Mouse (Mus musculus): ENCODE results near the gene Lsm10.
A peak's percentile ranks its signal among the peaks of the same experiment; 100 is the strongest.

The Lsm10 gene

GRCm38 (mm10) chr4:126096464-126097111, at the start of gene Lsm10:
Gene Lsm10, plus strand, starts transcription at chr4:126096623.
- ATAC-seq (ENCODE audit: low TSS enrichment), result peak; percentile 99

GRCm38 (mm10) chr4:126046851-126047585, 49.4 kb upstream of the Lsm10 start, which contains the start of gene Mrps15:
Gene Mrps15, plus strand, starts transcription at chr4:126046925.
- peak; percentile 98 for ATAC-seq (ENCODE audit: low TSS enrichment)

DNA sequence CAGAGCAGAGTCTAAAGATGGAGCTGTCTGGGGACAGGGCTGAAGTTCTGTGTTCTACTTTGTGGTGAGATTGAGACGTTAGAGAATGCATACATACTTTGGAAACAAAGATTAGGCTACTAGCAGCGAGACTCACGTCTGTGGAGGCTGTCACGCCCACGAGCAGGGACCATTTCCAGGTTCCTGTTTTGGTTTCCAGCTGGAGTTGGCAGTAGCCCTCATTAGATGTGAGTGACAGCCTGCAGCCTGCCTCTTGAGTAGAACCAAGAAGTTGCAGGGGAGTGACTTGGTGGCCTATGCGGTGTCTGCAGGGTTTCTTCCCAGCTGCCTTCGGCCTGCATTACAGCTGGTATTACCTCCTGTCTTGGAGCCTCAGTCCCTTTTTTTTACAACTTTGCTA, 44.8 kb upstream of the Lsm10 start:
- ATAC-seq (ENCODE audit: low TSS enrichment), result peak; percentile 45

DNA sequence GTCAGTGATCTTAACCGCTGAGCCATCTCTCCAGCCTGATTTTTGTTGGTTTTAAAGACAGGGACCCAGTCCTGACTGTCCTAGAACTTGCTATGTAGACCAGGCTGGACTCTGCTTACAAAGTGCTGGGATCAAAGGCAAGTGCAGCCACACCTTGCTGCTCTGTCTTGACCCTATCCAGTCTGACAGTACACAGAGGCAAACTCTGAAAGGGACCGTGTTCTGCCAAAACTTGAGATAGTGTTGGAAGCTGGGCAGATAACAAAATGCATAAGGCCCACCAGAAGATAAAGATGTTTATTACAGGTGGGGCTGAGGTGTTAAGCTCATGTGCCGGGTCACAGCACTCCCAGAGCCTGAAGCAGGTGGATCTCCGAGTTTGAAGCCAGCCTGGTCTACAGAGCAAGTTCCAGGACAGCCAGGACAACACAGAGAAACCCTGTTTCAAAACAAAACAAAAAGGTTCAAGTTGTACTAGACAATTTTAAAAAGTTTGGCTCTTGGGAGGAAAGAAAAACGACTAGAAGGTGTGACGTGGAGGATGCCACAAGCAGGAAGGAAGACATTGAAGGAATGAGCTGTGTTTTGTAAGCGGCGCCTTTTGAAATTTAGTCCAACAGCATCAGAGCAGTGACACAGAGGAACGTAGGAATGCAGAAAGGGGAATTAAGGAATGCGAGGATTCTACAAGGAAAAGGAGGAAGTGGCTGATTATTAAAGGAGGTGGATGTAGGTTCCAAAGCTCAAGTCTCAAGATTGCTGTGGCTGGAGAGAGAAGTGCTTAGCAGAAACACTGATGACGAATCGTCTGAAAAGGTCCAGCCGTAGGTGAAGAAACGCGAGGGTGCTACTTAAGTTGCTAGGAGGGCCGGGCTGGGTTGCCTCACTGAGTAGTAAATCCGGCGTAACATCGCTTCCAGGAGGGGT, 39.0 kb upstream of the Lsm10 start:
- ATAC-seq (ENCODE audit: low TSS enrichment), result no peak

DNA sequence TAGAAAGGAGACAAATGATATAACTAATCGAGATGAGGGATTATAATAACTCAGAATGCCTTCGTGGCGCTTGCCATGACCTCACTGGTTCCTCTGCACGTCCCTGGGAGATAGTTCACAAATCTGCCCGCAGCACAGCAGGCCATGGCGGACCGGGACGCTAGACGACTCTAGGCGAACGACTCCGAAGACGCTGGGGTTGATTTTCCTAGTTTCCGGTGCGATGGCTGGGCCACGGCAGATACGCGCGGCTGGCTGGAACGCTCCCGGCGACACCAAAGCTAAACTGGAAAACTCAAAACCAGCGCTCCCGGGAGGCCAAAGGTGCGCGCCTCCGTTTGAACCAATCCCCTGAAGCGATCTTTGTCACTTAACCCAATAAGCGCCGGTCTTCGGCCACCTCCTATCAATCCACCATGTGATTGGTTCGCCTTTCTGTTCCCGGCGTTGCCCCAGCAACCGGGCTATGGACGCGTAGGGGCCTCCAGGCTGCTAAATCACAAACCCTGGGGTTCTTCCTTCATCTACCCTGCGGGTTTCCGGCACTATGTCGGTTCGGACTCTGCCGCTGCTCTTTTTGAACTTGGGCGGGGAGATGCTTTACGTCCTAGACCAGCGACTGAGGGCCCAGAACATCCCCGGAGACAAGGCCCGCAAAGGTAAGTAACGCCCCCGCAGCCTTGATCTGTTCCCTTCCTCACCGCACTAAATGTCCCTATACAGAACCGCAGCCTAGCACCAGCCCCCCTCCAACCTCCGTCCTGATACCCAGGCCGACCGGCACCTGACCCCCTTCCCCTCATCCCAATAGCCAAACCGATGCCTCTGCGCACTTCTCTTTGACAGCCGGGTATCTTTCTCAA, 38.1 kb upstream of the Lsm10 start, which contains the start of gene Oscp1:
Oscp1 (plus strand) TSS at position 432 of the 863 bp plus-strand sequence.
- ATAC-seq (ENCODE audit: low TSS enrichment), result peak; percentile 93

DNA sequence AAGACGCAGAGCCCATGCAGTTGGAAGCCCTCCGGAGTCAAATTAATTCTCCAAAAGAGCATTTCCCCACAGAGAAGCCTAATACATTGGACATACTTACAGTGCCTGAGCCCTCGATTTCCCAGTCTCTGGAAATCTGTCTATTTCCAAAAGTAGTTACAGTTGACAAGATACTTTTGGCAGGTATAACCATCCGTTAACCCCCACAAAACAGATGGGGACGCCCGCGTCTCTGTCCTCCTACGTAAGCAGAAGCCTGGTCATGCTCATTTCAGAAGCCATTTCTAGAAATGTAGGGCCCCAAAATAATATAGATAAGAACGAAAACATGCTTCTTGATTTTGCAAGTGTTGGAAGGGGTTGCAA, 37.4 kb upstream of the Lsm10 start:
- ATAC-seq (ENCODE audit: low TSS enrichment), result peak; percentile 62

DNA sequence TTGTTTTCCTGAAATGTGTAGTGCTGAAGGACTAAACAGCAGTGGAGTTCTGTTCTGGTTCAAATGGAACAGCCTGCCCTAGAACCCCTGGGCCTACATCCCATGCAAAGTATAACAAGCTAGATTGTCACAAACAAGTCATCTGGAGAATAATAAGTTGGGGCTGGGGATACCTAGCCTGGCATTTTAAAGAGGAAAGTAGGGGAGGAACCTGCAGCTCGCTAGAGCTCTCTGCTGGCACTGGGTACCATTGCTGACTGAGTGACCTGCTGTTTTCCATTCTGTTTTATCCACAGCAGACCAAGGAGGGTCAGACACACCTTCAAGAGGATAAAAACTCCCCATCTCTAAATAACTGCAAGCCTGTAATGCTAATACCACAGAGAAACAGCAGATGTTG, 33.6 kb upstream of the Lsm10 start:
- ATAC-seq (ENCODE audit: low TSS enrichment), result no peak

DNA sequence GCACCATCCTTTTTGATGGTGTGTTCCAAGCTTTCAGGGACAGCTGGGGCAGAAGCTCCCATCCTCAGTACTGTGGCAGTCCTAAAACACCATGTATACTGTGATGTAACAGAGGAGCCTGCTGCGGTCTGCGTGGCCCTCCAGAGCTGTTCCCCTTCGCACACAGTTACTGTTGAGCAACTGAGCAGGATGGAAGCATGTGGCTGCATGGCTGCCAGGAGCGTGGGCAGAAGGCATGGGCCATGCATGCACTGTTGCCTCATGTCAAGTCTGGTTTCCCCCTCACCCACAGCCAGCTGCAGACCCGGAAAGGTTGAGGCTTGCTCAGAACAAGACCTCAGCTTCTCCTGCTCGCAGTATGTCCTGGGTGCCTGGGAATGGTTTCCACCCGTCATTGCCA, 31.2 kb upstream of the Lsm10 start:
- peak; percentile 42; the same call in 1 of the 2 replicates for ATAC-seq (ENCODE audit: low TSS enrichment)

GRCm38 (mm10) chr4:126067401-126068077, 28.9 kb upstream of the Lsm10 start:
- peak; percentile 41; the same call in 1 of the 2 replicates for ATAC-seq (ENCODE audit: low TSS enrichment)

DNA sequence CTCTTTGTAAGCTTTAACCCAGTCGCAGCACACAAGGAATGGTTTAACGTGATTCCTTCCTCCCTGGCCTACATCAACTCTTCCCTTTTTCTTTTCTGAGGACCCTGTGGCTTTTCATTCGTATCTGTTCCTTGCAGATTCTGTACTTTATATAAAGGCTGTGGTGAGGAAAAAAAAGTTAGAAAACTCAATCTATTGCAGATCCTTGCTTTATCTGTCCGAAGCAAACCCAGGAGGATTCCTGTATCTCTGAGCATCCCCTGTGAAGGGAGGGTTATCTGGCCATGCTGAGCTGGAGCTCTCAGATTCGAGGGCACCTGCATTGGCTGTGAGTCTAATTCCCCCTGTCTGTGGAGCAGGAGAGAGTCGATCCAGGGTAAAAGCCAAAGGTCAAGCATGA, 27.6 kb upstream of the Lsm10 start:
- ATAC-seq (ENCODE audit: low TSS enrichment), result no peak

GRCm38 (mm10) chr4:126077833-126078232, 18.6 kb upstream of the Lsm10 start:
- no peak for ATAC-seq (ENCODE audit: low TSS enrichment)

GRCm38 (mm10) chr4:126079266-126079665, 17.2 kb upstream of the Lsm10 start:
- no peak for ATAC-seq (ENCODE audit: low TSS enrichment)

- ATAC-seq (ENCODE audit: low TSS enrichment), result no peak
Observed at GRCm38 (mm10) chr4:126081601-126082000, 14.8 kb upstream of the Lsm10 start.

- no peak for ATAC-seq (ENCODE audit: low TSS enrichment)
Observed at GRCm38 (mm10) chr4:126083021-126083420, 13.4 kb upstream of the Lsm10 start.

DNA sequence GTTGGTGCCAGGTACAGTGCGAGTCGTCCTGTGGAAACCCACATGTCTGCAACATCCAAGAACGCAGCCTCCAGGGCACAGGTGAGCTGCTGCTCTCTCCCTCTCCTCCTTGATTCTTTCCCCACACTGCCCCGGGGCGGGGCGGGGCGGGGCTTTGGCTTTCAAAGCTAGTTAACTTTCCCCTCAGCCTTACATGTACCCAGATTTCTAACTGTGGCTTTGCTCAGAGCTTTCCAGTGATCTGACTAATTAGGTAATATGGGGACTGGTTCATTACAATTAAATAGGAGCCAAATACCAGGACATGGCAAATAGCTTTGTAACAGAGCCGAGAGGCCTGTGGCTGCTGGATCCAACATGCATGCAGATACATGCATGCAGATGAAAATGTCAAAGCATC, 12.0 kb upstream of the Lsm10 start:
- no peak for ATAC-seq (ENCODE audit: low TSS enrichment)

- ATAC-seq (ENCODE audit: low TSS enrichment), result peak; percentile 97
Observed at GRCm38 (mm10) chr4:126085996-126086576, 10.3 kb upstream of the Lsm10 start.

DNA sequence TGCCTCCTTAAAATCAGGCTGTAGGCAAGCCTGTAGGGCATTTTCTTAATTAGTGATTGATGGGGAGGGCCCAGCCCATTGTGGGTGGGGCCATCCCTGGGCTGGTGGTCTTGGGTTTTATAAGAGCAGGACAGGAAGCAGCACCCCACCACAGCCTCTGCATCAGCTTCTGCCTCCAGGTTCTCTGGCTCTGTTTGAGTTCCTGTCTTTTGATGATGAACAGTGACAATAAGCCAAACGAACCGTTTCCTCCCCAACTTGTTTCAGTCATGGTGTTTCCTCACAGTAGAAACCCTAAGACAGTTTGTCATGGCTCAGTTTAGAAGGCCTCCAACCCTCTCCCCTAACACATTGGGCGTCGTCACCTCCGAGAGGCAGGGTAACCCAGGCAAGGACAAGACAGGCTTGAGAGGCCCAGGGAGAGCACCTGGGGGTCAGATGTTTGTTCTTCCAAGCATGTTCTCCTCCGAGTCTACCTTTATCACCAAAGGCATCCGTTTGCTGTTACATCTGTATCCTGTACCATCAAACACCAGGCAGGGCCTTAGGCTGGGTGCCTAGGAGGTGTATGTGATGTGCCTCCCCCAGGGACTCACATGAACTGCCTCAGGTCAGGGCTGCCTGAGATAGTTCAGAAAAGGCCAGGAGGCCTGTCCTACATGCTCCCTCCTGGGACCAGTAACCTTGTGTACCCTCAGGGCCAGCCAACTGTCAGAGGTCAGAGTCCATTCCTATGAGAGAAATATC, 6.1 kb upstream of the Lsm10 start:
- ATAC-seq (ENCODE audit: low TSS enrichment), result no peak

DNA sequence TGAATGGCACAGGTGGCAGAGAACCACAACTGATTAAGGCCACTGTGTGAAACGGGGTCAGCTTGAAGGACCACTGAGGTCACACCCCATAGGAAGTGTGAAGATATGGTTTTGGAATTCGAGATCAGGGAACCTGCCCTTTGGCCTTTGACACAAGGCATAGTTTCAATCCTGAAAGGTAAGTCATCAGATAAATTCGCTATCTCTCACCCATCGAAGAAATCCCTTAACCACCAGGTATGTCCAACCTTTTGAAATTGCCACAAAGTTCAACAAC, 5.6 kb upstream of the Lsm10 start:
- no peak for ATAC-seq (ENCODE audit: low TSS enrichment)

GRCm38 (mm10) chr4:126091873-126092272, 4.5 kb upstream of the Lsm10 start:
- ATAC-seq (ENCODE audit: low TSS enrichment), result no peak
